Mouse (Mus musculus): ENCODE results near the gene Prl3c1.
"Not testable (repeated sequence)": the region's sequence is repeated elsewhere in the genome, so short reads cannot be mapped to it uniquely, and the experiment has no call there.

Prl3c1 gene

DNA sequence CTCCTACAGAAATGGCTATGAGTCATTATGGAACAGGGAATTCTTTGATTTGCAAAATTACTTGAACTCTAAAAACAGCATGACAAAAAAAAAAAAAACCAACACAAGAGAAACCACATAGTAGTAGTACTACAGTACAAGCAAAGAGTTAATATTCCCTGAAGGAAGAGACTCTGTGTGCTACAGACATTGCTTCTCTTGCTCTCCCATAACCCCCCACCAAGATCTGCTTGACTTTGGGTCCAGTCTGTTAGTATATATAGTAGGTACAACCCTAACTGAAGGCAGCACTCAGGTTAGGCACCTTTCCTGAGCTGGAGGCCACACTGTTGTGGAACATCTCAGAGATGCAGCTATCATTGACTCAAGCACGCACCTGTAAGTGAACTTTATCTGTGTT lies at the start of gene Prl3c1:
Gene Prl3c1, plus strand, starts transcription at position 301 of the 400 bp plus-strand sequence.
- TF ChIP-seq CTCF (conservative IDR thresholded peaks at IDR 0.05; ENCODE audit: low read length) (no peak), POU5F1 (IDR thresholded peaks at IDR 0.05; ENCODE audit: borderline replicate concordance, low read length) (no peak), NANOG (IDR thresholded peaks at IDR 0.05; ENCODE audit: borderline replicate concordance, low read length) (no peak)
- Histone ChIP-seq H3K36me3 (ENCODE audit: insufficient read depth, low read length) (no peaks in the 10 kb centered on the region), H3K4me3 (replicated peaks; ENCODE audit: low read length) (no peak within 1 kb of the TSS), H3K4me1 (replicated peaks; ENCODE audit: low read depth, low read length) (no peaks in the 10 kb centered on the region), H3K9me3 (ENCODE audit: low read length) (0 out of 2 replicates have a peak, but pooled peaks cover 9% of the 10 kb centered on the region), H3K27me3 (ENCODE audit: insufficient read depth, low read length) (no peaks in the 10 kb centered on the region)

GRCm38 (mm10) chr13:27148264-27148663 lies 48.2 kb upstream of the Prl3c1 start:
- H3K27me3 ChIP-seq (ENCODE audit: insufficient read depth, low read length) = no peaks in the 10 kb centered on the region
- H3K4me1 ChIP-seq (replicated peaks; ENCODE audit: low read depth, low read length) = no peaks in the 10 kb centered on the region
- H3K4me3 ChIP-seq (replicated peaks; ENCODE audit: low read length) = no peak overlapping the region
- H3K9me3 ChIP-seq (ENCODE audit: low read length) = no peaks in the 10 kb centered on the region
- H3K36me3 ChIP-seq (ENCODE audit: insufficient read depth, low read length) = no peaks in the 10 kb centered on the region
- TF ChIP-seq NANOG (IDR thresholded peaks at IDR 0.05; ENCODE audit: borderline replicate concordance, low read length) (no peak), POU5F1 (IDR thresholded peaks at IDR 0.05; ENCODE audit: borderline replicate concordance, low read length) (no peak), CTCF (conservative IDR thresholded peaks at IDR 0.05; ENCODE audit: low read length) (no peak)

DNA sequence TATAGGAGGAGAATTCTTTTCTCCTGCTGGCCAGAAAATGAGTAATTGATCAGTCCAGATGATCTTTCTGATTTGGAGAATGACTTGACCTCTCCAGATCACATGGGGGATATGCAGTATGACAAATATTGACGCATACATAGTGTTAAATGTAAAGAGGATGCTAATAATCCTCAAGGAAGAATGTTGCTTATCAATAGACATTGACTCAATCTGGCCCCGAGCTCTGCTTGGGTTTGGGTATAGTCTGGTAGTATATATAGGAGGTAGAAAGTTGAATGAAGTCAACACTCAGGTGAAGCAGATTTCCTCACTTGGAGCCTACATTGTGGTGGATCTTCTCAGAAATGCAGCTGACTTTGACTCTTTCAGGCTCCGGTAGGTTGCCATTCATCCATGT lies 40.0 kb upstream of the Prl3c1 start, which contains the start of gene Prl3d3:
Gene Prl3d3, plus strand, starts transcription at position 301 of the 400 bp plus-strand sequence.
- H3K4me3 ChIP-seq (replicated peaks; ENCODE audit: low read length); H3K4me1 ChIP-seq (replicated peaks; ENCODE audit: low read depth, low read length); H3K9me3 ChIP-seq (ENCODE audit: low read length); H3K27me3 ChIP-seq (ENCODE audit: insufficient read depth, low read length); H3K36me3 ChIP-seq (ENCODE audit: insufficient read depth, low read length): not testable (repeated sequence)

- TF ChIP-seq NANOG (IDR thresholded peaks at IDR 0.05; ENCODE audit: borderline replicate concordance, low read length) (no peak), POU5F1 (IDR thresholded peaks at IDR 0.05; ENCODE audit: borderline replicate concordance, low read length) (no peak), CTCF (conservative IDR thresholded peaks at IDR 0.05; ENCODE audit: low read length) (no peak)
- no peaks in the 10 kb centered on the region for H3K9me3 ChIP-seq (ENCODE audit: low read length)
- no peaks in the 10 kb centered on the region for H3K36me3 ChIP-seq (ENCODE audit: insufficient read depth, low read length)
- no peaks in the 10 kb centered on the region for H3K4me1 ChIP-seq (replicated peaks; ENCODE audit: low read depth, low read length)
- no peak within 1 kb of the TSS for H3K4me3 ChIP-seq (replicated peaks; ENCODE audit: low read length)
- H3K27me3 ChIP-seq (ENCODE audit: insufficient read depth, low read length) = no peaks in the 10 kb centered on the region
Observed at GRCm38 (mm10) chr13:27241547-27241946, 45.1 kb downstream of the Prl3c1 start, which contains the start of gene Prl3b1. Gene Prl3b1, plus strand, starts transcription at chr13:27241847.

All from E14TG2a.4 (cell line).